Mouse (Mus musculus): ENCODE measurements around the gene Armt1.
A peak's percentile ranks its signal among the peaks of the same experiment; 100 is the strongest.

The Armt1 gene

GRCm38 (mm10) chr10:4432123-4432931 lies at the start of gene Armt1, which contains the start of gene Rmnd1:
Gene Armt1, plus strand, starts transcription at chr10:4432467.
Gene Rmnd1, minus strand, starts transcription at chr10:4432388.
- peak; percentile 92 for DNase-seq (ENCODE audit: low read depth, low spot score)

GRCm38 (mm10) chr10:4384244-4384643 lies 48.0 kb upstream of the Armt1 start:
- no peak for DNase-seq (ENCODE audit: low read depth, low spot score)

- DNase-seq (ENCODE audit: low read depth, low spot score), result peak; percentile 94
These were observed 45.4 kb upstream of the Armt1 start for GRCm38 (mm10) chr10:4386609-4387591.

GRCm38 (mm10) chr10:4387701-4388383 lies 44.4 kb upstream of the Armt1 start, which contains the start of gene Zbtb2:
Gene Zbtb2, minus strand, starts transcription at chr10:4388108.
- peak; percentile 69 for DNase-seq (ENCODE audit: low read depth, low spot score)

GRCm38 (mm10) chr10:4388384-4388745 lies 43.9 kb upstream of the Armt1 start:
- DNase-seq (ENCODE audit: low read depth, low spot score), result no peak

- no peak for DNase-seq (ENCODE audit: low read depth, low spot score)
These were observed 43.2 kb upstream of the Armt1 start for GRCm38 (mm10) chr10:4389036-4389435.

- DNase-seq (ENCODE audit: low read depth, low spot score), result no peak
These were observed 42.7 kb upstream of the Armt1 start for GRCm38 (mm10) chr10:4389461-4390112.

- no peak for DNase-seq (ENCODE audit: low read depth, low spot score)
These were observed 41.7 kb upstream of the Armt1 start for GRCm38 (mm10) chr10:4390550-4390949.

GRCm38 (mm10) chr10:4391076-4391475 lies 41.2 kb upstream of the Armt1 start:
- DNase-seq (ENCODE audit: low read depth, low spot score), result no peak

GRCm38 (mm10) chr10:4391851-4392250 lies 40.4 kb upstream of the Armt1 start:
- no peak for DNase-seq (ENCODE audit: low read depth, low spot score)

GRCm38 (mm10) chr10:4395321-4395720 lies 36.9 kb upstream of the Armt1 start:
- DNase-seq (ENCODE audit: low read depth, low spot score), result no peak

- DNase-seq (ENCODE audit: low read depth, low spot score), result no peak
These were observed 34.2 kb upstream of the Armt1 start for GRCm38 (mm10) chr10:4398058-4398457.

GRCm38 (mm10) chr10:4404895-4405491 lies 27.3 kb upstream of the Armt1 start:
- DNase-seq (ENCODE audit: low read depth, low spot score), result peak; percentile 46

- DNase-seq (ENCODE audit: low read depth, low spot score), result no peak
These were observed 26.8 kb upstream of the Armt1 start for GRCm38 (mm10) chr10:4405511-4405910.

- DNase-seq (ENCODE audit: low read depth, low spot score), result no peak
These were observed 25.1 kb upstream of the Armt1 start for GRCm38 (mm10) chr10:4407191-4407590.

GRCm38 (mm10) chr10:4425245-4425644 lies 7.0 kb upstream of the Armt1 start:
- DNase-seq (ENCODE audit: low read depth, low spot score), result no peak

- DNase-seq (ENCODE audit: low read depth, low spot score), result no peak
These were observed 1.9 kb upstream of the Armt1 start for GRCm38 (mm10) chr10:4430399-4430798.

GRCm38 (mm10) chr10:4430826-4431225 lies 1.4 kb upstream of the Armt1 start:
- no peak for DNase-seq (ENCODE audit: low read depth, low spot score)

GRCm38 (mm10) chr10:4431746-4432122 lies 533 bp upstream of the Armt1 start:
- no peak for DNase-seq (ENCODE audit: low read depth, low spot score)

- no peak for DNase-seq (ENCODE audit: low read depth, low spot score)
These were observed 909 bp downstream of the Armt1 start for GRCm38 (mm10) chr10:4432996-4433755.

Data from retina, postnatal 7 days (tissue).